Mouse (Mus musculus) neural tube, embryonic 15.5 days (tissue): ENCODE data around the gene Cmtm4. TPM values are rescaled to one million over a fixed set of nuclear protein-coding genes. Genes with fewer than 3 reads are reported as not detected.
"Not testable (repeated sequence)": the region's sequence is repeated elsewhere in the genome, so short reads cannot be mapped to it uniquely, and the experiment has no call there.

Experiments used
- ATAC-seq: fragments of 200-750 bp; cut with Nextera tagmentation; 2 replicates; pipeline ENCODE4 v1.8.0; 2017; ENCODE audit warnings: mild to moderate bottlenecking, moderate TSS enrichment, moderate library complexity; ENCODE audit not compliant: low FRiP score
- H3K27ac ChIP-seq: fragments of 300-500 bp; sonication (generic); replicated peaks from 2 replicates; pipeline ENCODE4 v1.5.1; 2015; ENCODE audit warnings: mild to moderate bottlenecking, inconsistent platforms
- H3K27me3 ChIP-seq: fragments of 300-500 bp; sonication (generic); replicated peaks from 2 replicates; pipeline ENCODE4 v1.6.1; 2015; ENCODE audit warnings: inconsistent platforms
- H3K36me3 ChIP-seq: fragments of 300-500 bp; sonication (generic); 2 replicates; pipeline ENCODE4 v1.6.1; 2015; ENCODE audit warnings: inconsistent platforms
- H3K4me1 ChIP-seq: fragments of 300-500 bp; sonication (generic); 2 replicates; pipeline ENCODE4 v1.6.1; 2015; ENCODE audit warnings: inconsistent platforms
- H3K4me2 ChIP-seq: fragments of 300-500 bp; sonication (generic); 2 replicates; pipeline ENCODE4 v1.6.1; 2015; ENCODE audit warnings: inconsistent platforms, mild to moderate bottlenecking, moderate library complexity
- H3K4me3 ChIP-seq: fragments of 300-500 bp; sonication (generic); replicated peaks from 2 replicates; pipeline ENCODE4 v1.5.1; 2015; ENCODE audit warnings: mild to moderate bottlenecking, inconsistent platforms
- H3K9ac ChIP-seq: fragments of 300-500 bp; sonication (generic); replicated peaks from 2 replicates; pipeline ENCODE4 v1.6.1; 2015; ENCODE audit warnings: mild to moderate bottlenecking, inconsistent platforms
- H3K9me3 ChIP-seq: fragments of 300-500 bp; sonication (generic); replicated peaks from 2 replicates; pipeline ENCODE4 v1.6.1; 2016; ENCODE audit warnings: inconsistent platforms
- WGBS: fragments of 180-500 bp; shearing (Covaris S2); methylation state at CpG from one replicate; pipeline ENCODE4 v1.1.7; 2015; ENCODE audit warnings: mixed read lengths; 5-methylcytosine and 5-hydroxymethylcytosine counted together
- polyA plus RNA-seq: library from polyadenylated mRNA; unstranded; fragments of >200 nt; fragmentation: Nextera tagmentation; extraction: Ambion mirVana; gene quantifications from 2 replicates; pipeline ENCODE4 v1.2.1, GENCODE M21; 2015

Cmtm4 gene
- polyA plus RNA-seq, 1 experiment from 2014 or later, result 2.4 TPM

DNA sequence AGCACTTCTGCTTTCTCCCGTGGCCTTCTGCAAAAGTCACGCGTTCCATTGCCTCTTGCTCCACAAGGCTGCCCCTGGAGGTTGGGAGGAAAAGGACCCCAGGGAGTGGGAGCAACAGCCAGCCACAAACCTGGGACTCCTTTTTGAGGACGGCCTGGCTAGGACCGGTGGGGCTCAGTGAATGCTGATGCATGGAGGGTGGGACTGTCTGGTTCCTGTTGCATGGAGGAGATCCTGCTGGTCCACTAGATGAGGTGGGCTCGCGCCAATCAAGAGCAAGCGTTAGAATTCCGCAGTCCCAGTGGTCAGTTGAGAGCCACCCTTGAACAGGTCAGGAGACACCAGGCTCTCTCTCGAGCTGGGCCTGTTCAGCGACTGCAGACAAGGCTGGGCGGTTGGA, 73.7 kb downstream of the Cmtm4 start, which contains the start of gene Cmtm2b:
Cmtm2b (plus strand) TSS at position 301 of the 400 bp plus-strand sequence.
- H3K27ac ChIP-seq, ATAC-seq, H3K4me1 ChIP-seq, H3K9me3 ChIP-seq, H3K4me2 ChIP-seq, H3K9ac ChIP-seq, H3K4me3 ChIP-seq, H3K27me3 ChIP-seq, H3K36me3 ChIP-seq: not testable (repeated sequence)
- 88% methylated on average over 12 of the region's 12 CpGs for WGBS

GRCm38 (mm10) chr8:104321267-104321666, 74.3 kb downstream of the Cmtm4 start, which contains the start of gene Gm11020:
TSS of gene Gm11020 (plus strand) at chr8:104321567.
- not testable (repeated sequence) for H3K36me3 ChIP-seq, H3K9ac ChIP-seq, H3K27me3 ChIP-seq, H3K4me3 ChIP-seq, H3K27ac ChIP-seq, H3K9me3 ChIP-seq, ATAC-seq, H3K4me2 ChIP-seq, H3K4me1 ChIP-seq
- 89% methylated on average over 11 of the region's 11 CpGs for WGBS

- H3K9me3 ChIP-seq, result no peaks in the 10 kb centered on the region
- H3K27ac ChIP-seq, result no peak overlapping the region
- H3K4me1 ChIP-seq, result no peaks in the 10 kb centered on the region
- no peak overlapping the region for H3K9ac ChIP-seq
- ATAC-seq, result no peak
- H3K4me3 ChIP-seq, result no peak overlapping the region
- H3K27me3 ChIP-seq, result no peaks in the 10 kb centered on the region
- no peak overlapping the region for H3K4me2 ChIP-seq
- no peaks in the 10 kb centered on the region for H3K36me3 ChIP-seq
- 82% methylated on average over 4 of the region's 4 CpGs for WGBS
Observed at GRCm38 (mm10) chr8:104313311-104313710, 82.3 kb downstream of the Cmtm4 start.

GRCm38 (mm10) chr8:104312023-104312422, 83.6 kb downstream of the Cmtm4 start:
- H3K4me1 ChIP-seq, H3K9me3 ChIP-seq, H3K4me3 ChIP-seq, H3K4me2 ChIP-seq, ATAC-seq, H3K27me3 ChIP-seq, H3K9ac ChIP-seq, H3K27ac ChIP-seq, H3K36me3 ChIP-seq: not testable (repeated sequence)
- 86% methylated on average over 3 of the region's 3 CpGs for WGBS

DNA sequence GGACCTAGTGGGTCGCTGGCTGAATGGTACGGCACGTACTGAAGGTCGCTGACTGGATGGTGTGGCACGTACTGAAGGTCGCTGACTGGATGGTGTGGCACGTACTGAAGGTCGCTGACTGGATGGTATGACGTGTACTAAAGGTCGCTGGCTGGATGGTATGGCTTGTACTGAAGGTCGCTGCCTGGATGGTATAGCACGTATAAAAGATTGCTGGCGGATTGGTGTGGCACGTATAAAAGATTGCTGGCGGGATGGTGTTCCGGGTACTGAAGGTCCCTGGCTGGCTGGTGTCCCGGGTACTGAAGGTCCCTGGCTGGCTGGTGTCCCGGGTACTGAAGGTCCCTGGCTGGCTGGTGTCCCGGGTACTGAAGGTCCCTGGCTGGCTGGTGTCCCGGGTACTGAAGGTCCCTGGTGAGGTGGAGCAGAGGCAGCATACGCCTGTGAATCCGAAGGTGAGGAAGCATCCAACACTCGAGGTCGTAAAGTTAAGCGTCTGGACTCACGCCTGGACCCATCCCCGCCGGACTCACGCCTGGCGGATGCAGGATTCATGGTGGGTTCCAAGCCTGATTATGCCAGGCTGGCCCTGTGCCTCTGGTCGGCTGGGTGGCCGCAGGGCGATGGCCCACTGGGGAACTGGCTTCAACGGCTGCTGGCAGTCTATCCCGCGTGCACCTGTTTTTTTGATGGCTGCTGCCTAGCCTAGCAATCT, 86.0 kb downstream of the Cmtm4 start, which contains the start of the genes Gm45711 and Cmtm1:
Gm45711 (minus strand) TSS at position 641 of the 715 bp plus-strand sequence.
Cmtm1 (minus strand) TSS at position 705 of the 715 bp plus-strand sequence.
- not testable (repeated sequence) for ATAC-seq, H3K4me1 ChIP-seq, H3K27ac ChIP-seq, H3K9me3 ChIP-seq, H3K4me3 ChIP-seq, H3K9ac ChIP-seq, H3K36me3 ChIP-seq, H3K4me2 ChIP-seq, H3K27me3 ChIP-seq
- WGBS, result 81% methylated on average over 36 of the region's 36 CpGs

DNA sequence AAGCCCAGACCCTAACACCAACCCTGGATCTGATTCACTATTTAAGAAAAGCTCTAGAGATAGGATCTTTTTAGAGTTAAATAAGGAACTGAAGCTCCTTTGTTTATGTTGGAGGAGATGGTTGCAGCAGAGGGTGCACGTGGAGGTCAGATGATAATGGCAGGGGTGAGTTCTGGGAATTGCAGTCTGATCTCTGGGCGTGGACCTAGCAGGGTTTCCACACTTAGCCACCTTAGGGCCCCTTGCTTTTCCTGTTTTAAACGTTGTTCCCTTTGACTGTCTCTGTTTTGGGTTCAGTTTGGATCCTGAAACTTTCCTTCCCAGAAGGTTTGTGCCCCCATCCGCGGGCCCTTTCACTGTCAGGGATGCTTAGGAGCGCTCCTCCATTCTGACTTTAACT, 87.3 kb downstream of the Cmtm4 start:
- not testable (repeated sequence) for H3K9me3 ChIP-seq, H3K9ac ChIP-seq, H3K4me2 ChIP-seq, H3K36me3 ChIP-seq, ATAC-seq, H3K4me1 ChIP-seq, H3K4me3 ChIP-seq, H3K27ac ChIP-seq, H3K27me3 ChIP-seq
- 53% methylated on average over 6 of the region's 6 CpGs for WGBS

DNA sequence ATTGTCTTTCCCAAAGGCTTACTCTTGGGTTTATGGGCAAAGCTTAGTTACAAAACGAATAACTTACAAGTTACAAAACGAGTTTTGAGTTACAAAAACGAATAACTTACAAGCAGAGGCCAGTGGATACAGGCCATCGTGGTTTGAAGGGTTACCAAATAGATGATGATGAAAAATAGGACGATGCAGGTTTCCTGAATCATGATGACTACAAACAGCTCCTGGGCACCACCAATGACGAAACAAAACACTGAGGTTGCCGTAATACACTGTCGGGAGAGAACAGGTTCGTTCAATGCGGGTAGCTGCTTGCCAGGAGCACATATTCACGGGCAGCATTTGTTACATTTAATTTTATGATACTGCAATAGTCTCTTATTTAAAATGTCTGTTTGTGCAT, 90.6 kb downstream of the Cmtm4 start:
- Histone ChIP-seq H3K27me3 (no peaks in the 10 kb centered on the region), H3K9me3 (no peaks in the 10 kb centered on the region), H3K4me1 (no peaks in the 10 kb centered on the region), H3K4me3 (no peak overlapping the region), H3K9ac (no peak overlapping the region), H3K4me2 (no peak overlapping the region), H3K36me3 (no peaks in the 10 kb centered on the region), H3K27ac (no peak overlapping the region)
- 89% methylated on average over 11 of the region's 11 CpGs for WGBS
- ATAC-seq, result no peak

- H3K27ac ChIP-seq, H3K9me3 ChIP-seq, ATAC-seq, H3K4me1 ChIP-seq, H3K27me3 ChIP-seq, H3K9ac ChIP-seq, H3K36me3 ChIP-seq, H3K4me3 ChIP-seq, H3K4me2 ChIP-seq: not testable (repeated sequence)
- WGBS, result over 99% methylated on average over 4 of the region's 4 CpGs
Observed at GRCm38 (mm10) chr8:104302536-104302935, 93.1 kb downstream of the Cmtm4 start.

GRCm38 (mm10) chr8:104301577-104301976, 94.0 kb downstream of the Cmtm4 start:
- not testable (repeated sequence) for H3K4me3 ChIP-seq, H3K4me2 ChIP-seq, H3K27ac ChIP-seq, H3K27me3 ChIP-seq, ATAC-seq, H3K4me1 ChIP-seq, H3K36me3 ChIP-seq, H3K9ac ChIP-seq, H3K9me3 ChIP-seq
- 9% methylated on average over 3 of the region's 3 CpGs for WGBS

Other genes starting within 250 kb of the Cmtm4 start
- gene Bean1, start 225.4 kb downstream of the Cmtm4 start, polyA plus RNA-seq, result 9.0 and 9.8 TPM in 2 replicates
- 40.2 and 46.7 TPM in 2 replicates for gene Tk2, start 147.2 kb downstream of the Cmtm4 start, polyA plus RNA-seq
- 36.8 and 38.3 TPM in 2 replicates for gene Cklf, start 144.9 kb downstream of the Cmtm4 start, polyA plus RNA-seq
- not detected in 2 replicates for gene Cmtm2a, start 102.6 kb downstream of the Cmtm4 start, polyA plus RNA-seq
- gene Gm45711, start 85.7 kb downstream of the Cmtm4 start, polyA plus RNA-seq, result not detected in 2 replicates
- not detected in 2 replicates for gene Cmtm1, start 85.7 kb downstream of the Cmtm4 start, polyA plus RNA-seq
- not detected in 2 replicates for gene Gm11020, start 74.2 kb downstream of the Cmtm4 start, polyA plus RNA-seq
- gene Cmtm2b, start 73.6 kb downstream of the Cmtm4 start, polyA plus RNA-seq, result not detected in 2 replicates
- gene Cmtm3, start 56.4 kb downstream of the Cmtm4 start, polyA plus RNA-seq, result 38.9 and 57.6 TPM in 2 replicates
- 83.4 and 98.1 TPM in 2 replicates for gene Dync1li2, start 47.2 kb upstream of the Cmtm4 start, polyA plus RNA-seq
- 0.59 and 0.97 TPM in 2 replicates for gene Terb1, start 114.1 kb upstream of the Cmtm4 start, polyA plus RNA-seq
- 97.2 and 99.2 TPM in 2 replicates for gene Nae1, start 138.8 kb upstream of the Cmtm4 start, polyA plus RNA-seq
- 3.0 and 3.3 TPM in 2 replicates for gene Car7, start 138.9 kb upstream of the Cmtm4 start, polyA plus RNA-seq
- gene Pdp2, start 195.6 kb upstream of the Cmtm4 start, polyA plus RNA-seq, result 18.4 and 19.7 TPM in 2 replicates
- 0.38 TPM in 1 of 2 replicates, not detected in the other for gene Cdh16, start 228.6 kb upstream of the Cmtm4 start, polyA plus RNA-seq
- gene Rrad, start 235.5 kb upstream of the Cmtm4 start, polyA plus RNA-seq, result 4.7 and 6.8 TPM in 2 replicates
- gene Ciao2b, start 246.2 kb upstream of the Cmtm4 start, polyA plus RNA-seq, result 121 and 135 TPM in 2 replicates